Mouse (Mus musculus): ENCODE data around the gene Kif27.
A peak's percentile ranks its signal among the peaks of the same experiment; 100 is the strongest.

Gene Kif27

GRCm38 (mm10) chr13:58307453-58307852 lies 51.5 kb downstream of the Kif27 start:
- TF ChIP-seq GATA4 (IDR thresholded peaks at IDR 0.05; ENCODE audit: insufficient replicate concordance, low read length): no peak

GRCm38 (mm10) chr13:58305230-58305629 lies 53.7 kb downstream of the Kif27 start:
- TF ChIP-seq GATA4 (IDR thresholded peaks at IDR 0.05; ENCODE audit: insufficient replicate concordance, low read length): no peak

DNA sequence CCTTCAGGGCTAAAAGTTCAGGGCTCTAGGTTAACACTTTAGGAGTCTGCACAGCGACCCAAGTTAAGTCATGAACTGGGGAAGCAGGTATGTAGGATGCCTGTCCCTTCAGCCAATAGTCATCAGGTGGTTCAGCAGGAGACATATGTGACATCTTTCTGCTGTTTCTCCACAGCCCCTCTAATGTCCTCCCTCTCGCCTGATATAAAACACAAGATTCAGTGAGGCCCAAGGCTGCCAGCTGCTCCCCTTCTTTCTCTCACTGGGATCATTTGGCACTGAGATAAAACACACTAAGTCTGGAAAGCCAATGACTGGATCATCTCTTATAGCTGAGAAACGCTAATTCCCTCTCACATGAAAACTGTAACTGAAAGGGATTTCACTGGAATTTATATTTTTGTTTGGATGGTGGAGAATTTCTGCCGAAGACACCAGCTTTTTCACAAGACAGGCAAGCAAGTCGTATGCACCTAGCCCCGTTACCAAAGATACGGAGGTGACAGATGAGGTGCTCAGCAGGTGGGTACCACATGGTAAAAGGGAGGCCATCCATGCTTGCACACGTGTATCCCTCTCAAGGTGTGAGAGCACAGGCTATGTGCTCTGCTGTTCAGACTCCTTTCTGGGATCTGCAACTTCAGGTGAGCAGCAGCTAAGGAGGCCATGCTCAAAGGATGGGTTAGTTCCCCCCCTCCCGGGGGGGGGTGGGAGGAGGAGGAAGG lies 56.3 kb downstream of the Kif27 start:
- no peak for TF ChIP-seq GATA4 (IDR thresholded peaks at IDR 0.05; ENCODE audit: insufficient replicate concordance, low read length)

DNA sequence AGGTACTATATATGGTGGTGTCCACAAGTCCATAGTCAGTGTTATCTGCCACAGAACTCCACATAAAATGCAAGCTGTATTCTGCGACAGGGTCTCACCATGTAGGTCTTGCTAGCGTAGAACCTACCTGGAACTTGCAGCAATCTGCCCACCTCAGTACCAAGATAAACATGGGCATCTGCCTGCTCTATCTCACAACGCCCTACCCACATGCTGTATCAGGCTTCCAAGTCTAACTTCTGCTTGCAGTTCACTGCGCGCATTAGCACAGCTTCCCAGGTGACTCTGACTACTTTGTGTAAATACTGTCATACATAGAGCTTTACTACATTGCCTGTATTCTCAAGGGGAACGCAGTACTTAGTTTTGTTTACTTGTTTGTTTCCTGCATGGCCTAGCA lies 57.0 kb downstream of the Kif27 start:
- no peak for TF ChIP-seq GATA4 (IDR thresholded peaks at IDR 0.05; ENCODE audit: insufficient replicate concordance, low read length)

- no peak for TF ChIP-seq GATA4 (IDR thresholded peaks at IDR 0.05; ENCODE audit: insufficient replicate concordance, low read length)
Measured at GRCm38 (mm10) chr13:58298756-58299155, 60.2 kb downstream of the Kif27 start.

GRCm38 (mm10) chr13:58295582-58295981 lies 63.3 kb downstream of the Kif27 start:
- no peak for TF ChIP-seq GATA4 (IDR thresholded peaks at IDR 0.05; ENCODE audit: insufficient replicate concordance, low read length)

DNA sequence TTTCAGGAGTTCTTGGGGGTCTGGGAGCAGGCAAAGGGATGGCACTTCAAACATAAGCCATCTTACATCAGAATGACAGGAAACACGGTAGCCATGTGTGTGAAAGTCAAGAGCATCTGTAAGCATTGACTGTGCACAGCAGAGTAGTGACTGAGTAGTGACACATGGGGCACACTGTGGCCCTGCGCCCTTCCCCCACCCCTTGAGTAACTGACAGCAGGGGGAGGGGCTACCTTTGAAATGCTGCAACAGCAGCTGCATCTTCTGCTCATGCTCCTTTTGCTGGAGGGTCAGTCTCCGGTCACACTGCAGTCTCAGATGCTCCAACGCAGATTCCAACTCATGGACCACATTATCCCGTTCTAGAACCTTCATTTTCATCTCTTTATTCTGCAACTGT lies 66.1 kb downstream of the Kif27 start:
- no peak for TF ChIP-seq GATA4 (IDR thresholded peaks at IDR 0.05; ENCODE audit: insufficient replicate concordance, low read length)

DNA sequence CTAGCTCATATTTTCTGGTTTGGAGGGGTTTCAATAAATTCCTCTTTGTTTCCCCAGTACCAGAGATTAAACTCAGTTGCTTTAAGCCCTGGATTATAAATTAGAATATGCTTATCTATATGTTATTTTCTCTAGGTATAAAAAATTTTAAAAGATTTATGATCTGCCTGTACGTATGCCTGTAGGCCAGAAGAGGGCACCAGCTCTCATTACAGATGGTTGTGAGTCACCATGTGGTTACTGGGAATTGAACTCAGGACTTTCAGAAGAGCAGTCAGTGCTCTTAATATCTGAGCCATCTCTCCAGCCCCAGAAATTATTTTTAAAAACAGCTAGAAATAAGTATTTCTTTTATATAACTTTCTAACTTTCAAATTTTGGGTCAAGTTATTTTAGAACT lies 69.6 kb downstream of the Kif27 start:
- no peak for TF ChIP-seq GATA4 (IDR thresholded peaks at IDR 0.05; ENCODE audit: insufficient replicate concordance, low read length)

GRCm38 (mm10) chr13:58287822-58288221 lies 71.1 kb downstream of the Kif27 start:
- TF ChIP-seq GATA4 (IDR thresholded peaks at IDR 0.05; ENCODE audit: insufficient replicate concordance, low read length): peak; percentile 9; the same call in 1 of the 2 replicates

DNA sequence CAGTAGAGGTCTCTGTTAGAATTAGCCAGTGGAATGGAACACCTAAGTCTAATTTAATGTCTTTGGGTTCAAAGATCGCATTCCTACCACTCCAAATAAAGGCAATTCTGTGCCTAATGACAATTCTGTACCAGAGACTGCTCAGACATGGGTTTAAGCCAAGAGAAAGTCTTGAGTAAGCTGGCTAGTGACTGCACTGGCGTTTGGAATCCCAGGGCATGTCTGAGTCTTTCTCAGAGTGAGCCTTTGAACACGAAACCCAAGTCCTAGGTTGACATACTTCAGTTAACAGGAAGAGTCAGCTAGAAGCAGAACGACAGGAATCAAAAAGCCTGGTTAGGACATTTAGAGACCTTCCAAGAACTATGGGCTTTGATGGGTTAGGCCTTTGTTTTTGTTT lies 75.5 kb downstream of the Kif27 start:
- TF ChIP-seq GATA4 (IDR thresholded peaks at IDR 0.05; ENCODE audit: insufficient replicate concordance, low read length): no peak

DNA sequence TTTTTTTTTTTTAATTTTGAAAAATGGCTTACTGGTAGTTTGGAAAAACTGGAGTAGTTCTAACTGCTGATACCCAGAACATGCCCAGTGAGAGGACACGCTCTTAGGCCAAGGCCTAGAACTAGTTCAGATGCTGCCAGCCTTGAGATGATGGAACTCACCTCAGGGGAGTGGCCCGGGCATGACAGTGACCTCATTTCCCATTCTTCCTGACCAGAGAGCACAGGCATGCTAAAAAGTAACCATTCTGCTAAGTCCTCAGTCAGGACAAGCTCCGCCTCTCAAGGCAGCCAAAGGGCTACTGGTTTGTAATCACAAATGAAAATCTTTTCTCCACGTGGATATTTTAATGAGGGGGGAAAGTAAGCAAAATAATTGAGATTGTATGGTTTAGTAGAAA lies 77.0 kb downstream of the Kif27 start:
- no peak for TF ChIP-seq GATA4 (IDR thresholded peaks at IDR 0.05; ENCODE audit: insufficient replicate concordance, low read length)

- TF ChIP-seq GATA4 (IDR thresholded peaks at IDR 0.05; ENCODE audit: insufficient replicate concordance, low read length): no peak
Measured at GRCm38 (mm10) chr13:58280528-58280927, 78.4 kb downstream of the Kif27 start.

GRCm38 (mm10) chr13:58276256-58276655 lies 82.7 kb downstream of the Kif27 start:
- TF ChIP-seq GATA4 (IDR thresholded peaks at IDR 0.05; ENCODE audit: insufficient replicate concordance, low read length): no peak

DNA sequence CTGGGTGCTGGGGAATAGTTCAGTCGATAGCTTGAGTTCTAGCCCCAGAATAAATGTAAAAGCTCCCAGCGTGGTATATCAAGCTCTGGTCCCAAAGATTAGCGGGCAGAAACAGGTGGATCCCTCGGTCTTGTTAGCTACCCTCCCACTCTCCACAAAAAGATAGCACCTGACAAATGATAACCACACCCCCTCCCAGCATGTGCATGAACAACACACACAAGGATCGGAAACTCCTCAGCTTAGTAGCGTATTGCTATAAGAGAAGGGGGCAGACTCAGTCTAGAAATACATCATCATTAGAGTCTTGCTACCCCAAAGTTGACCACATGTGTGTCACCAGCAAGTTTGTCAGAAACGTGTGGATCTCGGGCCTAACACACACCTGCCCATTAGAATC lies 83.3 kb downstream of the Kif27 start, which contains the start of gene Gkap1:
Gene Gkap1, minus strand, starts transcription at position 101 of the 400 bp plus-strand sequence.
- TF ChIP-seq GATA4 (IDR thresholded peaks at IDR 0.05; ENCODE audit: insufficient replicate concordance, low read length): no peak

GRCm38 (mm10) chr13:58275076-58275475 lies 83.8 kb downstream of the Kif27 start:
- no peak for TF ChIP-seq GATA4 (IDR thresholded peaks at IDR 0.05; ENCODE audit: insufficient replicate concordance, low read length)

GRCm38 (mm10) chr13:58274259-58274991 lies 84.5 kb downstream of the Kif27 start:
- no peak for TF ChIP-seq GATA4 (IDR thresholded peaks at IDR 0.05; ENCODE audit: insufficient replicate concordance, low read length)
